Mouse (Mus musculus) ES-Bruce4 (cell line): ENCODE measurements around the gene Cryzl1.

Experiments used
- CTCF ChIP-seq: IDR thresholded peaks from one replicate; pipeline ENCODE4 v1.8.1; 2011; ENCODE audit warnings: low read depth, low read length
- EP300 ChIP-seq: IDR thresholded peaks from 2 replicates; pipeline ENCODE4 v1.6.1; 2011; ENCODE audit warnings: low read depth, low read length; ENCODE audit not compliant: insufficient read depth

DNA sequence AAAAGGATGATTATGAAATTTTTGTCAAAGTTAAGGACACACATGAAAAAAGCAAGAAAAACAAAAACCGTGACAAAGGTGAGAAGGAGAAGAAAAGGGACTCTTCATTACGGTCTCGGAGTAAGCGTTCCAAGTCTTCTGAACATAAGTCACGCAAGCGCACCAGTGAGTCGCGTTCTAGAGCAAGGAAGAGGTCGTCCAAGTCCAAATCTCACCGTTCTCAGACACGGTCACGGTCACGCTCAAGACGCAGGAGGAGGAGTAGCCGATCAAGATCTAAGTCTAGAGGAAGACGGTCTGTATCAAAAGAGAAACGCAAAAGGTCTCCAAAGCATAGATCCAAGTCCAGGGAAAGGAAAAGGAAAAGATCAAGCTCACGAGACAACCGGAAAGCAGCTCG, 69.0 kb downstream of the Cryzl1 start:
- TF ChIP-seq CTCF (no peak), EP300 (no peak)
